Mouse (Mus musculus) limb, embryonic 10.5 days (tissue): ENCODE measurements around the gene Ifitm2. TPM values are rescaled to one million over a fixed set of nuclear protein-coding genes. Genes with fewer than 3 reads are reported as not detected.
"Not testable (repeated sequence)": the region's sequence is repeated elsewhere in the genome, so short reads cannot be mapped to it uniquely, and the experiment has no call there.

Experiments used
- DNase-seq: peaks from one replicate; pipeline ENCODE4 v3.0.0-alpha.2; 2017; ENCODE audit warnings: low spot score
- H3K27ac ChIP-seq: fragments of 300-500 bp; sonication (generic); 2 replicates; pipeline ENCODE4 v1.5.1; 2016; ENCODE audit warnings: mild to moderate bottlenecking
- H3K27me3 ChIP-seq: fragments of 300-500 bp; sonication (generic); 2 replicates; pipeline ENCODE4 v1.6.1; 2016; ENCODE audit warnings: low read depth, mild to moderate bottlenecking; ENCODE audit not compliant: poor library complexity, severe bottlenecking
- H3K36me3 ChIP-seq: fragments of 300-500 bp; sonication (generic); 2 replicates; pipeline ENCODE4 v1.6.1; 2016; ENCODE audit warnings: mild to moderate bottlenecking, moderate library complexity
- H3K4me1 ChIP-seq: fragments of 300-500 bp; sonication (generic); 2 replicates; pipeline ENCODE4 v1.6.1; 2016
- H3K4me3 ChIP-seq: fragments of 300-500 bp; sonication (generic); 2 replicates; pipeline ENCODE4 v1.5.1; 2016; ENCODE audit warnings: mild to moderate bottlenecking, moderate library complexity
- H3K9me3 ChIP-seq: fragments of 300-500 bp; sonication (generic); replicated peaks from 2 replicates; pipeline ENCODE4 v1.6.1; 2016; ENCODE audit warnings: mild to moderate bottlenecking
- WGBS: fragments of 180-500 bp; shearing (Covaris S2); methylation state at CpG from one replicate; pipeline ENCODE4 v1.1.7; 2016; 5-methylcytosine and 5-hydroxymethylcytosine counted together
- polyA plus RNA-seq: library from polyadenylated mRNA; unstranded; fragments of >200 nt; fragmentation: Nextera tagmentation; extraction: Ambion mirVana; gene quantifications from 2 replicates; pipeline ENCODE4 v1.2.1, GENCODE M21; 2016

Ifitm2 gene
- polyA plus RNA-seq, 1 experiment from 2014 or later, result 922 TPM

DNA sequence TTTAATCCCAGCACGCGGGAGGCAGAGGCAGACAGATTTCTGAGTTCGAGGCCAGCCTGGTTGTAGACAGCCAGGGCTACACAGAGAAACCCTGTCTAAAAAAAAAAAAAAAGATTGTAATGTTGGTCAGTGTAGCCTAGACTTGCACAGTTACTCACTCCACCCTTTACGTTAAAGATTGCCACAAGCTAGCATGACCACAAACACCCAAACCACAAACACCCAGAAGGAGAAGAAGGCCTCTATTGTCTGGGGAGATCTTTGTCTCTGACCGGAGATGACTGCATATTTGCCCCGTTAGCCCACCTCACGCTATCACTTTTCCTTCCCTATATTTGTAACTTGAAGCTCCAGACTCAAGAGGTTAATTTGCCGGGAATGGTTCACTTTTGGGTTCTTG is 25.9 kb upstream of the Ifitm2 start:
- Histone ChIP-seq H3K36me3 (no peaks in the 10 kb centered on the region), H3K4me3 (no peak overlapping the region), H3K27me3 (no peaks in the 10 kb centered on the region), H3K9me3 (no peaks in the 10 kb centered on the region), H3K4me1 (0 out of 2 replicates have a peak, but pooled peaks cover 2% of the 10 kb centered on the region), H3K27ac (no peak overlapping the region)
- no peak for DNase-seq
- WGBS, result 94% methylated on average over 8 of the region's 8 CpGs

DNA sequence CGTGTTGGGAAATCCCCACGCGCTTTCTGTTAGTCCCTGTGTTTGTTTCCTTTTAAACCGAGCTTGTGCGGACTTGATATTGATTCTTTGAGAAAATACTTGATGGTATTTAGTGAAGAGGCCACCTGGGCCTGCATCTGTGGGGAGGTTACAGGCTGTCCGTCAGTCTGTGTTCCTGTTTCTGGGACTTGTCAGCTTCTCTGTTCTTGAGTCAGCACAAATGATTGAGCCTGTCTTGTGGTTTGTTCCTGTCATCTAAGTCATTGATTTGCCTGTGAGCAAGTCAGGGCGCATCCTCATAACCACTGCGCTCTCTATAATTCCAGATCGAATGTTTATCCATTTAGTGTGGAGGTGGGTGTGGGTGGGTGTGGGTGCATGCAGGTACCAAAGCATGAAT is 20.9 kb upstream of the Ifitm2 start:
- H3K9me3 ChIP-seq, H3K36me3 ChIP-seq, H3K27me3 ChIP-seq, H3K4me3 ChIP-seq, DNase-seq, H3K27ac ChIP-seq: not testable (repeated sequence)
- H3K4me1 ChIP-seq, result peaks cover 29% of the 10 kb centered on the region
- WGBS, result 91% methylated on average over 9 of the region's 9 CpGs

DNA sequence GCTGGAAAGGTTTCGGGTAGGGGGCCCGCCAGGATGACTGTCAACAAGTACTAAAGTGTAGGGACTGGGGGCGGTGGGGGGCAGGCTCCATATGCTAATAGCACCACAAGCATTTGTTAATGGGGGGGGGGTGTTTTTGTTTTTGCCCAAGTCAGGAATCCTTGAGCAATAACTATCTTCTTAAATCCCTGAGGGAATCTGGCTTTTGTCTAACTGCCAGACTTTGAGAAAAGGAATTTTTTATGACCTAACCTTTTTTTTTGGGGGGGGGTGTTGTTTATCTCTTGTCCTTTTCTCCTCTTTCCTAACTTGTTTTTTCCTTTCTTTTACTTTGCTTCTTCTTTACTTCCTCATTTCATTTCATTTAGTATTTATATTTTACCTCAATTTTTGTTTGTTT is 19.7 kb upstream of the Ifitm2 start:
- WGBS, result 37% methylated on average over 3 of the region's 3 CpGs
- peaks cover 41% of the 10 kb centered on the region for H3K4me1 ChIP-seq
- no peak for DNase-seq
- no peak overlapping the region for H3K27ac ChIP-seq
- H3K27me3 ChIP-seq, result peaks cover 9% of the 10 kb centered on the region
- no peak overlapping the region for H3K4me3 ChIP-seq
- H3K9me3 ChIP-seq, result no peaks in the 10 kb centered on the region
- no peaks in the 10 kb centered on the region for H3K36me3 ChIP-seq

DNA sequence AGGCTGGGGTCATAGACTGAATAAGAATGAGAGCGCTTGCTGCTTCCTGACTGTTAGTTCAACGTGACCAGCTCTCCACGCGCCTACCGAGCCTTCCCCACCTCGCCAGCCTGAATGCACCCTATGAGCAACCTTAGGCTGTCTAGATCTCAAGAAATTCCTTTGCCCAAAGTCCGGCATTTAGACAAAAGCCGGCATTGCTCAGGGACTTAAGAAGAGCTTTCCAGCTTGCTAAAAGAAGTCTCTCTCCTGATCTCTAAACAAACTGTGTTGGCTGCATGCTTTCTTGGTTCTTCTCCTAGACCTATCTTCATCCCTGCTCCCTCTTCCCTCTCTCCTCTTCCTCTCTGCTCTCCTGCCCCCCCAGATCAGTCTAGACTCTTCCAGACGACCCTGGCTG is 19.2 kb upstream of the Ifitm2 start:
- no peaks in the 10 kb centered on the region for H3K36me3 ChIP-seq
- H3K4me3 ChIP-seq, result no peak overlapping the region
- no peaks in the 10 kb centered on the region for H3K9me3 ChIP-seq
- H3K27ac ChIP-seq, result no peak overlapping the region
- 27% methylated on average over 9 of the region's 9 CpGs for WGBS
- peaks cover 9% of the 10 kb centered on the region for H3K27me3 ChIP-seq
- DNase-seq, result no peak
- H3K4me1 ChIP-seq, result peaks cover 45% of the 10 kb centered on the region

DNA sequence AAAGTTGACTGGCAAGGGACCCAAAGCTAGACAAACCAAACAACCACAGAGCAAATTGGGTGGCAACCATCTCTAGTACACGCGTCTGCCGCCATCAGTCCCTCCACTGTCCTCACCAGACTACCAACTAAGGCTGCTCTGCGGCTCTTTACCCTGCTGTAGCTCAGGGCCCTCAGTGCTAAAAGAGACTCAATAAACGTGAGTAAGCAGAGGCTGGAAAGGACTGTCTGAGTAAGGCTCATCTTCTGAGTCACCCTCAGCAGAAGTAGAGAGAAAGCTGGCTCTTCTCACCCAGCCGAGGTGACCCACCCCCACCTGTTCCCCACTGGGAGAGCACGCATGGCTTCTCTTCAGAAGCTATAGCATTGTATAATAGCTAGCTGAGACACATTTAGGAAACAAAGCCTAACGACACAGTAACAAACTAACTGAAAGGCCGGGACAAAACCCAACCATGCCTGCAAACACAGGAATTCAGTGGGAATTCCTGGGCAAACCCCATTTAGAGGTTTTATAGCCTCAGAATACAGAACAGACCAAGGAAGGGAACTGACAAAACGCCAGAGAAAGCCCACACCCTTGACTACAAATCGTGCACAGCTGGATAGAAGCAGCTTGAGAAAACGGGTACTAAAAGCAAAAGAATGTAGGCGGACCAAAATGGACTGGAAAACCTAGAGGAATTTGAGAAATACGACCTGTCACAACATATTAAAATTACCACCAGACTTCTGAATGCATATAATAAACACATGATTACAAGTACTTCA is 17.8 kb upstream of the Ifitm2 start:
- peaks cover 9% of the 10 kb centered on the region for H3K27me3 ChIP-seq
- 35% methylated on average over 14 of the region's 14 CpGs for WGBS
- H3K27ac ChIP-seq, result peak overlapping the region; percentile 36; the same call in 1 of the 2 replicates

DNA sequence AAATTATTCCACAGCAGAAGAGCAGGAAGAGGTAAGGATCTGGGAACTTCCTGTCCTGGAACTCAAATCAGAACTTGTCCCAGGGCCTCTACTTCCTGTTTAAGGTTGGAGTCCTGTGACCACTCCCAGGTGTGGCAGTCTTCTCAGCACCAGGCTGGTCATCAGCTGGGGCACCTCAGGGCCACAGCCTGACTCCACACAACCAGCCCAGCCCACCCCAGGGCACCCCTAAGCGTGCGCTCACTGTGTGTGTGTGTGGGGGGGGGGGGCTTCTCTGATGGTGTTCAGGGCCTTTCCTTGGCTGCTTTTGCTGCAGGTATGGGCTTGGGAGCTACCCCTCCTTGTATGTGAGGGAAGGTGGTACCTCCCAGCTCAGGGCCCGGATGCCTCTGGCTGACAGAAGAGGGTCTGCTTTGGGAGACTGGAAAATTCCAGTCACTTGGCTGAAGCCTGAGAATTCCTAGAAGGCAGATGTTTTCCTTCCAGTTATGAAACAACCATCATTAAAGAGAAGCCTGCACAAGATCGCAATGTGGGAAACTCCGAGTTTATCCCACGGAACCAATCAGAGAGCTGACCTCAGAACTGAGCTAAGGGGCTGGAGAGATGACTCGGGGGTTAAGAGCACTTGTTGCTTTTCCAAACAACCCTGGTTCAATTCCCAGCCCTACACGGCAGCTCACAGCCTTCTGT is 15.8 kb upstream of the Ifitm2 start:
- DNase-seq, result no peak
- H3K27ac ChIP-seq, result peak overlapping the region; percentile 61; the same call in 1 of the 2 replicates

More for the DNA sequence above, 17.8 kb upstream of the Ifitm2 start:
- H3K9me3 ChIP-seq, result no peaks in the 10 kb centered on the region
- no peaks in the 10 kb centered on the region for H3K36me3 ChIP-seq
- DNase-seq, result no peak
- no peak overlapping the region for H3K4me3 ChIP-seq
- H3K4me1 ChIP-seq, result peaks cover 54% of the 10 kb centered on the region

DNA sequence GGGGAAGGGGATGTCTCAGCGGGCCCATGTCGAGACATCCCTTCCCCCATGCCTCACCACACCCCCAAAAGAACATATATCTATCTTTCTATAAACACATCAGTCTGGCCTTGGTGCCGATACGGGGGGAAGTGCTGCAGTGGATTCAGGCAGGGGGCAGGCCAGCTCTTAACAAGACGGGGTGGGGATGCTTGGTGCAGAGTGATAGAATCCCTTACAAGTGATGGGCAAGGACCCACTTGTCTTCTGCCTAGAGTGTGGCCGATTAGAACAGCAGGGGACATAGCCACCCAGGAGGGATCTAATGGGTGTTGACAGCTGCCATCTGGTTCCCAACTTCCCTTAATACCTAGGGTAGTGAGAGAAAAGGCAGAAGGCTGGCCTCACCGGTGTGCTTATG is 15.1 kb upstream of the Ifitm2 start:
- 41% methylated on average over 7 of the region's 7 CpGs for WGBS
- no peaks in the 10 kb centered on the region for H3K9me3 ChIP-seq

More for the DNA sequence above, 15.8 kb upstream of the Ifitm2 start:
- H3K4me1 ChIP-seq, result peaks cover 72% of the 10 kb centered on the region
- H3K4me3 ChIP-seq, result no peak overlapping the region
- WGBS, result 90% methylated on average over 8 of the region's 8 CpGs
- peaks cover 9% of the 10 kb centered on the region for H3K27me3 ChIP-seq
- H3K9me3 ChIP-seq, result no peaks in the 10 kb centered on the region
- H3K36me3 ChIP-seq, result no peaks in the 10 kb centered on the region

DNA sequence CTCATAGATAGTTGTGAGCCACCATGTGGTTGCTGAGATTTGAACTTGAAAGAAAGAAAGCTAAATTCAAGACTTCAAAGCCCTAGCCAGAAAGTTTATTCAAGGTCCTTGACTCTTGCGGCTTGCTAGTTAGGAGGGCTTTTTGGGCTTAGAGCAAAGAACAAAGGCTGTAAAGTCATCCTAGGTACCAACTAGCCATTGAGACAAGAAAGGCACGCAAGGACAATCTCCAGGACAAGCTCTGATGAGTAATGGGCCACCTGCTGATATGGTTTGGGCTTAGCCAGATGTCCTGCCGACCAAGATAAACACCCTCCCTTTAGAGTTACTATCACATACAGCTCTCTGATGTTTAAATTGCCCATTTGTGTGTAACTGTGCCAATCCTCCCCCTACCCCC is 12.9 kb upstream of the Ifitm2 start:
- not testable (repeated sequence) for H3K9me3 ChIP-seq, H3K36me3 ChIP-seq, H3K27me3 ChIP-seq, DNase-seq
- 11% methylated on average over 3 of the region's 3 CpGs for WGBS
- H3K4me3 ChIP-seq, result peak overlapping the region; percentile 36; the same call in 1 of the 2 replicates
- peak overlapping the region; percentile 67; the same call in 1 of the 2 replicates for H3K27ac ChIP-seq
- H3K4me1 ChIP-seq, result peaks cover 56% of the 10 kb centered on the region

More for the DNA sequence above, 15.1 kb upstream of the Ifitm2 start:
- no peak for DNase-seq
- H3K27me3 ChIP-seq, result peaks cover 9% of the 10 kb centered on the region
- no peaks in the 10 kb centered on the region for H3K36me3 ChIP-seq
- H3K4me3 ChIP-seq, result no peak overlapping the region
- peaks cover 72% of the 10 kb centered on the region for H3K4me1 ChIP-seq
- H3K27ac ChIP-seq, result peak overlapping the region; percentile 61; the same call in 1 of the 2 replicates

DNA sequence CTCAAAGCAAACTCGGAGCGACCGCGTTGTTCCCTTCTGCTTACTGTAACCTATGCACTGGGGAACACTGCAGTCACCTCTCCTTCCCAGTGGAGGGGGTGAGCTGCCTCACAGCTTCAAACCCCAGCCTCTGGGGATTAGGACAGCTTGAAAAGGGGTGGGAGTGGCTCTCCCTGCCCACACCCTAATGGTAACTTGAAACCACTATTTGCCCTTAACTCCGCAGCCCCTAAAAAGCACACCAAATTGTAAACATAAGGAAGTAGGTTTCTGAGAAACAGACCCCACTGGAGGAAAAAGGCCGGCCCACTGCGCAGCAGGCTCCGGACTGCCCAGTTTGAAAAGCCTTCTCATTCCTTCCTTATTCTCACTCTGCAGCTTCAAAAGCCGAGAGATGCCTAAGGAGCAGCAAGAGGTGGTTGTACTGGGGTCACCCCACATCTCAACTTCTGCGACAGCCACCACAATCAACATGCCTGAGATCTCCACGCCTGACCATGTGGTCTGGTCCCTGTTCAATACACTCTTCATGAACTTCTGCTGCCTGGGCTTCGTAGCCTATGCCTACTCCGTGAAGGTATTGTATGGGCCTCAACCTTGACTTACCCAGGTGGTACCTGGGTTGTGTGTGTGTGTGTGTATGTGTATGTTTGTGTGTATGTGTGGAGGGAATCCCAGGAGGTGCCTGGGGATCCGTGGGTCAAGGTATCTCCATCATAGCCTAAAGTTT is 12.2 kb upstream of the Ifitm2 start:
- 2% methylated on average over 14 of the region's 14 CpGs for WGBS
- no peaks in the 10 kb centered on the region for H3K27me3 ChIP-seq
- peak; percentile 55 for DNase-seq
- no peaks in the 10 kb centered on the region for H3K36me3 ChIP-seq
- H3K27ac ChIP-seq, result peak overlapping the region; percentile 67
- no peaks in the 10 kb centered on the region for H3K9me3 ChIP-seq
- H3K4me1 ChIP-seq, result peaks cover 49% of the 10 kb centered on the region
- peak overlapping the region; percentile 36 for H3K4me3 ChIP-seq

DNA sequence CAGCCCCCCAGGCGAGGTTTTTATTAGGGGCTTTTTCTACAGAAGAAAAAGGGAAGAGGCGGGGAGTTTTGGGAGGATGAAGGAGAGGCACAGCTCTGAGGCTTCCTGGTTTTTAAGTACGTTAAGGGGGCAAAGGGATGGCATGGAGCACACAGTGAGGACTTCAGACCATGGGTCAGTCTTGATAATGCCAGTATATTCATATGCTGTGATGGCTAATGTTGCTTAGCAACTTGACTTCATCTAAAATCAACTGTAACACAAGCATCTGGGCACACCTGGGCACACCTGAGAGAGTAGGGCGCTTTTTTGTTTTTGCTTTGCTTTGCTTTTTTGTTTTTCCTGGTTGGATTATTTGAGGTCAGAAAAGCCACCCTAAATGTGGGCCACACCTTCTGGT is 11.1 kb upstream of the Ifitm2 start, which contains the start of gene Ifitm1:
Gene Ifitm1 (plus strand): TSS at position 301 of the 400 bp plus-strand sequence.
- Histone ChIP-seq H3K27ac (peak within 1 kb of the TSS; percentile 67), H3K27me3 (no peaks in the 10 kb centered on the region), H3K36me3 (no peaks in the 10 kb centered on the region), H3K4me3 (peak within 1 kb of the TSS; percentile 36), H3K4me1 (peaks cover 47% of the 10 kb centered on the region), H3K9me3 (no peaks in the 10 kb centered on the region)
- 84% methylated on average over 4 of the region's 4 CpGs for WGBS
- no peak for DNase-seq

DNA sequence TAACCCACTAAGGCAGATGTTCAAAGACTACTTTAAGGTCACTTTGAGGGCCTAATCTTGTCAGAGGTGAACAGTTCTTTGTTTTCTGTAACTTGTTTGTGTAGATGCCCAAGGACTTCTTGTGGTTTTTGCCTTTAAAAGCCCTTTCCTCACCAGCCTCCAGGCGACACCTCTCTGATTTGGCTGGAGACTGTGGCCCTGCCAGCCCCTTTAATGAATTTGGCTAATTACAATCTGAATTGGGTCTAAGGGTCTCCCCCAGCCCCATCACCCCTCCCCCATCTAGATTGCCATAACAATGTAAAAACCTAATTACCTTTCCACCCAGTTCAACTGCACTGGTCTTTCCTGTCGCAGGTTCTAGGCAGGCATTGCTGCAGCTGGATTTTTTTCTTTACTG is 6.9 kb upstream of the Ifitm2 start:
- 56% methylated on average over 2 of the region's 2 CpGs for WGBS
- peaks cover 23% of the 10 kb centered on the region for H3K4me1 ChIP-seq

DNA sequence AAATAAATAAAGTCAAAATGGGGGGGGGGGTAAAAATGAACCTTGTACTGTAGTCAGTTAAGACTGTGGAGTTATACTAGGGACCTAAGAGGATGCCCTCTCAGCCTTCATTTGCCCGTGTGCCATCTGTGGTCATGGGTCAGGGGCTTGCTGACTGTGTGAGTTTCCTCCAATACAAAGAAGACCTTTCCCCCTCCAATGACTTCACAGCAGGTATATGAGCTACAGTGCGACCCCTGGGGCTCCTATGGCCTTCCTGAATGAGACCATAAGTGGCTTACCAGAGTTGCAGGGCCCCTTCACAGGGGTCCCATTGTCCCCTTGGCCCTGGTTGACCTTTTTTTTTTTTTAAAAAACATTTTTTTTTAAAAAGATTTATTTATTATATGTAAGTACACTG is 5.6 kb upstream of the Ifitm2 start:
- no peak overlapping the region for H3K27ac ChIP-seq
- no peaks in the 10 kb centered on the region for H3K27me3 ChIP-seq
- 77% methylated on average over 2 of the region's 2 CpGs for WGBS
- H3K36me3 ChIP-seq, result no peaks in the 10 kb centered on the region
- no peak overlapping the region for H3K4me3 ChIP-seq
- H3K4me1 ChIP-seq, result peaks cover 22% of the 10 kb centered on the region
- DNase-seq, result no peak
- H3K9me3 ChIP-seq, result no peaks in the 10 kb centered on the region

More for the DNA sequence above, 6.9 kb upstream of the Ifitm2 start:
- no peak overlapping the region for H3K4me3 ChIP-seq
- H3K27ac ChIP-seq, result no peak overlapping the region
- H3K27me3 ChIP-seq, result no peaks in the 10 kb centered on the region
- H3K9me3 ChIP-seq, result no peaks in the 10 kb centered on the region
- DNase-seq, result no peak
- no peaks in the 10 kb centered on the region for H3K36me3 ChIP-seq
